Mouse (Mus musculus): Measurements from ENCODE around the gene Psd. TPM values are rescaled to one million over a fixed set of nuclear protein-coding genes. Genes with fewer than 3 reads are reported as not detected.
A peak's percentile ranks its signal among the peaks of the same experiment; 100 is the strongest.

Gene Psd
- 1.4 and 2.0 TPM in 2 replicates for polyA plus RNA-seq (2011; ENCODE audit: insufficient read depth, insufficient read length, low read depth, missing spikeins)

DNA sequence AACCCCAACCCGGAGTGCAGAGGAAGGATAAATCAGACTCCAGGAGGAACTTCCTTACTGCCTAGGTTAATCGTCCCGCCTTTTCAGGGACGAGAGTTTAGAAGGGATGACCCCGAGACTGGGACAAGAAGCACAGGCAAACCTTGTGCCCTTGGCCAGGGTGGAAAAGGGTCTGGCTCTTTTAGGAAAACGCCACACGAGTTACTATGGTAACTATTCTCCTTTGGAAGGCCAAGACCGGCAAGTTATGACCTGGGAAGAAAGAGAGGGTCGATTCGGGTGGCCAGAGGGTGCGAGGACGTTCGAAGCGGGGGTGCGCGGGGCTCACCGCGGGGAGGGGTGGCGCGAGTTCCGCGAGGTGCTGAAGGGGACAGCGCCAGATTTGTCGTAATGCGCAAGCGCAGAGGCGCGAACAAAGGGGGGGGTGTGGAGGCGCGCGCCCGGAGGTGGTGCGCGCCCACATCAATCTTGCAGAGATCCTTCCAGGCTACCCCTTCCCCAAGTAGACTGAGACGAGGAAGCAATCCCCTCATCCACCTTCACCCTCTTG is at the start of gene Psd:
Psd (minus strand) TSS at position 401 of the 550 bp plus-strand sequence.
- no peaks in the 10 kb centered on the region for H3K27me3 ChIP-seq (ENCODE audit: control insufficient read depth, insufficient read depth, low read length, poor library complexity, severe bottlenecking)

DNA sequence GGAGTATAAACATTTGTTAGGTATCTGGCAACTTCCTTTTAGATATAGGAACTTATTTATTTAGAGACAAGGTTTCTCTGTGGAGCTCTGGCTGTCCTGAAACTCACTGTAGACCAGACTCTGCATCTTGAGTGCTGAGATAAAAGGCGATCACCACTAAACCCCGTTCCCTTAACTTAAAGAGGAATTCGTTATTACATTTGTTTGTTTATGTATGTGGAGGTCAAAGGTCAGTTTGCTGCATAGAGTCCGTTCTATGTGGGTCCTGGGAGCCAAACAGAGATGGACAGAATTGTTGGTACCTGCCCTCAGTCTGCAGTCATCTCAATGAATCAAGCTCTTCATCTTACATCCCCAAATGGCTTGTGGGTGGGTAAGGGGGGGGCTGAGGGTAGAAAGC is 48.9 kb upstream of the Psd start:
- TF ChIP-seq CTCF (IDR thresholded peaks at IDR 0.05; ENCODE audit: low read depth, low read length) (no peak), POLR2A (IDR thresholded peaks at IDR 0.05; ENCODE audit: insufficient read depth, low read length) (no peak), EP300 (IDR thresholded peaks at IDR 0.05; ENCODE audit: insufficient read depth, low read depth, low read length) (no peak)
- Histone ChIP-seq H3K27me3 (ENCODE audit: control insufficient read depth, insufficient read depth, low read length, poor library complexity, severe bottlenecking) (no peaks in the 10 kb centered on the region), H3K4me1 (ENCODE audit: control insufficient read depth, insufficient read depth, low read length) (peaks cover 3% of the 10 kb centered on the region), H3K27ac (ENCODE audit: insufficient read depth, low read length) (no peak overlapping the region), H3K9ac (ENCODE audit: low read depth, poor library complexity, severe bottlenecking) (no peak overlapping the region), H3K36me3 (ENCODE audit: control insufficient read depth, insufficient read depth, low read length, poor library complexity, severe bottlenecking) (peaks cover 18% of the 10 kb centered on the region), H3K4me3 (ENCODE audit: low read depth, low read length) (no peak overlapping the region), H3K9me3 (replicated peaks; ENCODE audit: control insufficient read depth, insufficient read depth, low read length, poor library complexity, severe bottlenecking) (no peaks in the 10 kb centered on the region)

More for the DNA sequence above, at the start of gene Psd:
- H3K4me3 ChIP-seq (ENCODE audit: low read depth, low read length), result peak within 1 kb of the TSS; percentile 91
- no peaks in the 10 kb centered on the region for H3K9me3 ChIP-seq (replicated peaks; ENCODE audit: control insufficient read depth, insufficient read depth, low read length, poor library complexity, severe bottlenecking)
- TF ChIP-seq EP300 (IDR thresholded peaks at IDR 0.05; ENCODE audit: insufficient read depth, low read depth, low read length), result no peak
- TF ChIP-seq CTCF (IDR thresholded peaks at IDR 0.05; ENCODE audit: low read depth, low read length), result no peak
- no peak for TF ChIP-seq POLR2A (IDR thresholded peaks at IDR 0.05; ENCODE audit: insufficient read depth, low read length)
- H3K36me3 ChIP-seq (ENCODE audit: control insufficient read depth, insufficient read depth, low read length, poor library complexity, severe bottlenecking), result no peaks in the 10 kb centered on the region; the same call in 1 of the 2 replicates
- H3K4me1 ChIP-seq (ENCODE audit: control insufficient read depth, insufficient read depth, low read length), result no peaks in the 10 kb centered on the region
- H3K27ac ChIP-seq (ENCODE audit: insufficient read depth, low read length), result no peak within 1 kb of the TSS
- peak within 1 kb of the TSS; percentile 19 for H3K9ac ChIP-seq (ENCODE audit: low read depth, poor library complexity, severe bottlenecking)

DNA sequence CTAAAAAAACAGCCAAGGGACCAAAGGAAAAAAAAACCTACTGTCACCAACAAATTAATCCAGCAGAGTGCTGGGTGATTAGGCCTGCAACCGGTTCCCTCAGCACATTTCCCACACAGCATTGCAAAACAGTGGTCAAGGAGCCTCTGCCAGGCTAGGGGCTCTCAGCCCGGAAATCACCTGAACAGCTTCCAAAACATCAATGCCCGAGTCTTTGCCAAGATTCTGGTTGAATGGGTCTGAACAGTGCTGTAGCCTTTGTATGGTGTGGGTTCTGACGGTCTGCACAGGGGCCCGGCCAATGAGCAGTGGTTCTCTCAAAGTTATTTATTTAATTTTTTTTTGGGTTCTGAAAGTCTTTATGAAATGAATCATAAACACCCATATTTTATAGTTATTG is 48.5 kb upstream of the Psd start:
- TF ChIP-seq EP300 (IDR thresholded peaks at IDR 0.05; ENCODE audit: insufficient read depth, low read depth, low read length) (no peak), CTCF (IDR thresholded peaks at IDR 0.05; ENCODE audit: low read depth, low read length) (no peak), POLR2A (IDR thresholded peaks at IDR 0.05; ENCODE audit: insufficient read depth, low read length) (no peak)
- H3K36me3 ChIP-seq (ENCODE audit: control insufficient read depth, insufficient read depth, low read length, poor library complexity, severe bottlenecking), result peaks cover 20% of the 10 kb centered on the region

DNA sequence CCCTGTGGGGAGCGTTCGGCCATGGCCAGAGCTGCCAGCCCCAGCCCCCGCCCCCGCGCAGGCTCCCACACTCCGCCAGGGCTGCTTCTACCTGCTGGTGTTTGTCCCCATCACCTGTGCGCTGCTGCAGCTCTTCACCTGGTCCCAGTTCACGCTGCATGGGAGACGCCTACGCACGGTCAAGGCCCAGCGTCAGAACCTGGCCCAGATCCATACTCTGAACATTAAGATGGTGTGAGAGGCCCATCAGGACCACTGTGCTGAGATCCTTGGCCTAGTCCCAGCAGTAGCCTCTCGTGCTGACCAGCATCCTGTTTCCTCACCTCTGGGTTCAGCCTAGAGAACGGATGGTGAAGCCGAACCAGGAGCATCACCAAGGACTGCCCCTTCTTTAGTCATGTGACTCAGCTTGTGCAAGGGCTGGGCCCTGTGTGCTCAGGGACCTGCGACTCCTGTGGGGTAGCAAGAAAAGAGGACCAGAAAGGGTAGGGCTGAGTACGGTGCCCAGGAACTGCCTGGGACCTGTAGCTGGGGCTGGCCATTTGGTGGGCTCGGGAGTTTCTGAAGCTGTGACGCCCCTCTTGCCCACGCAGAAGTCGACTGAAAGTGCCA is 47.6 kb upstream of the Psd start:
- Histone ChIP-seq H3K27me3 (ENCODE audit: control insufficient read depth, insufficient read depth, low read length, poor library complexity, severe bottlenecking) (no peaks in the 10 kb centered on the region), H3K9me3 (replicated peaks; ENCODE audit: control insufficient read depth, insufficient read depth, low read length, poor library complexity, severe bottlenecking) (no peaks in the 10 kb centered on the region), H3K4me3 (ENCODE audit: low read depth, low read length) (peak overlapping the region; percentile 7; the same call in 1 of the 2 replicates), H3K36me3 (ENCODE audit: control insufficient read depth, insufficient read depth, low read length, poor library complexity, severe bottlenecking) (peaks cover 18% of the 10 kb centered on the region), H3K4me1 (ENCODE audit: control insufficient read depth, insufficient read depth, low read length) (peaks cover 3% of the 10 kb centered on the region), H3K9ac (ENCODE audit: low read depth, poor library complexity, severe bottlenecking) (no peak overlapping the region), H3K27ac (ENCODE audit: insufficient read depth, low read length) (no peak overlapping the region)
- no peak for TF ChIP-seq EP300 (IDR thresholded peaks at IDR 0.05; ENCODE audit: insufficient read depth, low read depth, low read length)
- no peak for TF ChIP-seq CTCF (IDR thresholded peaks at IDR 0.05; ENCODE audit: low read depth, low read length)
- no peak for TF ChIP-seq POLR2A (IDR thresholded peaks at IDR 0.05; ENCODE audit: insufficient read depth, low read length)

More for the DNA sequence above, 48.5 kb upstream of the Psd start:
- Histone ChIP-seq H3K27me3 (ENCODE audit: control insufficient read depth, insufficient read depth, low read length, poor library complexity, severe bottlenecking) (no peaks in the 10 kb centered on the region), H3K9me3 (replicated peaks; ENCODE audit: control insufficient read depth, insufficient read depth, low read length, poor library complexity, severe bottlenecking) (no peaks in the 10 kb centered on the region), H3K27ac (ENCODE audit: insufficient read depth, low read length) (no peak overlapping the region), H3K4me3 (ENCODE audit: low read depth, low read length) (no peak overlapping the region), H3K4me1 (ENCODE audit: control insufficient read depth, insufficient read depth, low read length) (peaks cover 3% of the 10 kb centered on the region), H3K9ac (ENCODE audit: low read depth, poor library complexity, severe bottlenecking) (no peak overlapping the region)

DNA sequence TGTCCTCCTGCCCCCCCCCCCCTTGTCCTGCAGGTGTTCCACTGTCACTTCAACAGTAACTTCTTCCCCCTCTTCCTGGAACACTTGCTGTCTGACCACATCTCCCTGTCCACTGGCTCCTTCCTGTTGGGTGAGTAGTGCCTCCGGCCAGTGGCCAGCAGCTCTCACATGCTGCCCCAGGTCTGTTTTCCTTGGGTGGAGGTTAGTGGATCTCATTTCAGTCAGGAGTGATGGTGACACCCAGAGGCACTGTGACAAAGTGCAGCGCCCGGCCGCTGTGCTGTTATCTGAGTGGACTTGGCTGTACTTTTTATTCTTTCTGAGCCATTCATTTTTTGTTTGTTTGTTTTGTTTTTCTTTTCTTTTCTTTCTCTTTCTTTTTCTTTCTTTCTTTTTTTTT is 42.2 kb upstream of the Psd start:
- TF ChIP-seq CTCF (IDR thresholded peaks at IDR 0.05; ENCODE audit: low read depth, low read length) (peak; percentile 50), EP300 (IDR thresholded peaks at IDR 0.05; ENCODE audit: insufficient read depth, low read depth, low read length) (no peak)
- Histone ChIP-seq H3K4me3 (ENCODE audit: low read depth, low read length) (no peak overlapping the region), H3K36me3 (ENCODE audit: control insufficient read depth, insufficient read depth, low read length, poor library complexity, severe bottlenecking) (peaks cover 12% of the 10 kb centered on the region), H3K9ac (ENCODE audit: low read depth, poor library complexity, severe bottlenecking) (no peak overlapping the region), H3K27ac (ENCODE audit: insufficient read depth, low read length) (no peak overlapping the region), H3K9me3 (replicated peaks; ENCODE audit: control insufficient read depth, insufficient read depth, low read length, poor library complexity, severe bottlenecking) (no peaks in the 10 kb centered on the region), H3K27me3 (ENCODE audit: control insufficient read depth, insufficient read depth, low read length, poor library complexity, severe bottlenecking) (no peaks in the 10 kb centered on the region), H3K4me1 (ENCODE audit: control insufficient read depth, insufficient read depth, low read length) (no peaks in the 10 kb centered on the region)
